Mouse (Mus musculus) testis, adult 2 months (tissue): Measurements from ENCODE around the gene Gm49373. TPM values are rescaled to one million over a fixed set of nuclear protein-coding genes. Genes with fewer than 3 reads are reported as not detected.

Experiments
- H3K27ac ChIP-seq: fragments of 200-500 bp; 2 replicates; pipeline ENCODE4 v1.5.1; 2012; ENCODE audit warnings: low read depth, low read length; ENCODE audit not compliant: control insufficient read depth, insufficient read depth
- H3K27me3 ChIP-seq: fragments of 200-500 bp; 2 replicates; pipeline ENCODE4 v1.6.1; 2012; ENCODE audit warnings: mild to moderate bottlenecking, low read length, moderate library complexity; ENCODE audit not compliant: control insufficient read depth, insufficient read depth
- H3K36me3 ChIP-seq: fragments of 200-500 bp; 2 replicates; pipeline ENCODE4 v1.6.1; 2012; ENCODE audit warnings: mild to moderate bottlenecking, low read length; ENCODE audit not compliant: control insufficient read depth, insufficient read depth
- H3K4me1 ChIP-seq: fragments of 200-500 bp; 2 replicates; pipeline ENCODE4 v1.6.1; 2012; ENCODE audit warnings: low read length; ENCODE audit not compliant: control insufficient read depth, insufficient read depth
- H3K4me3 ChIP-seq: fragments of 200-500 bp; 2 replicates; pipeline ENCODE4 v1.5.1; 2012; ENCODE audit warnings: low read depth, mild to moderate bottlenecking, low read length, moderate library complexity, mixed read lengths; ENCODE audit not compliant: control insufficient read depth
- CTCF ChIP-seq: fragments of 200-500 bp; IDR thresholded peaks from 2 replicates; pipeline ENCODE4 v1.5.1; 2012; ENCODE audit warnings: low read depth, mild to moderate bottlenecking, inconsistent platforms, low read length, moderate library complexity; ENCODE audit not compliant: control insufficient read depth, insufficient read depth, insufficient replicate concordance
- POLR2A ChIP-seq: fragments of 200-500 bp; IDR thresholded peaks from 2 replicates; pipeline ENCODE4 v1.6.1; 2012; ENCODE audit warnings: low read depth, mild to moderate bottlenecking, inconsistent platforms, low read length, moderate library complexity; ENCODE audit not compliant: control insufficient read depth
- polyA plus RNA-seq: library from polyadenylated mRNA; depleted of rRNA; stranded (reverse); fragments of >200 nt; gene quantifications from 2 replicates; pipeline ENCODE4 v1.2.3, GENCODE M21; 2012

The Gm49373 gene
- polyA plus RNA-seq, 1 experiment = 0.11 TPM

GRCm38 (mm10) chr9:21027774-21028290 is 45.1 kb downstream of the Gm49373 start:
- Histone ChIP-seq H3K27me3 (no peaks in the 10 kb centered on the region), H3K4me1 (peaks cover 29% of the 10 kb centered on the region), H3K36me3 (no peaks in the 10 kb centered on the region), H3K27ac (no peak overlapping the region), H3K4me3 (no peak overlapping the region)
- TF ChIP-seq POLR2A (no peak), CTCF (no peak)

- peaks cover 19% of the 10 kb centered on the region for H3K4me1 ChIP-seq
- H3K27ac ChIP-seq = no peak overlapping the region
- TF ChIP-seq POLR2A = no peak
- no peak for TF ChIP-seq CTCF
- H3K4me3 ChIP-seq = no peak overlapping the region
- H3K36me3 ChIP-seq = no peaks in the 10 kb centered on the region
- no peaks in the 10 kb centered on the region for H3K27me3 ChIP-seq
Observed at GRCm38 (mm10) chr9:21026849-21027248, 46.0 kb downstream of the Gm49373 start.

GRCm38 (mm10) chr9:21025258-21025810 is 47.6 kb downstream of the Gm49373 start:
- Histone ChIP-seq H3K27ac (no peak overlapping the region), H3K27me3 (no peaks in the 10 kb centered on the region), H3K36me3 (no peaks in the 10 kb centered on the region), H3K4me1 (peaks cover 10% of the 10 kb centered on the region), H3K4me3 (no peak overlapping the region)
- TF ChIP-seq CTCF (no peak), POLR2A (no peak)

DNA sequence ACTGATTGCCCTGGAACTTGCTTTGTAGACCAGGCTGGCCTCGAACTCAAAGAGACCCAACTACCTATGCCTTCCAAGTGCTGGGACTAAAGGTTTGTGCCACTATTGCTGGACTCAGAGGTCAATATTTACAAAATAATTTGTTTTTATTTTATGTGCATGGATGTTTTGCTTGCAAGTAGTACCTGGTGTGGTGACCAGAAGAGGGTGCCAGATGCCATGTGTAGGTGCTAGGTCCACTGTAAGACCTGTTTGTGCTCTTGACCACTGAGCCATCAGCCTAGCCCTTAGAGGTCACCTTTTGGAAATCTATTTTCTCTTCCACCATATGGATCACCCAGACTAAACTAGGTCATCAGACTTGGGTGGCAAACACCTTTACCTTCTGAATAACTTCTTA is 50.2 kb downstream of the Gm49373 start:
- Histone ChIP-seq H3K4me1 (peaks cover 2% of the 10 kb centered on the region; the same call in 1 of the 2 replicates), H3K36me3 (no peaks in the 10 kb centered on the region), H3K27ac (no peak overlapping the region), H3K4me3 (no peak overlapping the region), H3K27me3 (no peaks in the 10 kb centered on the region)
- TF ChIP-seq CTCF (no peak), POLR2A (no peak)

GRCm38 (mm10) chr9:21022288-21022687 is 50.6 kb downstream of the Gm49373 start:
- no peak overlapping the region for H3K4me3 ChIP-seq
- no peaks in the 10 kb centered on the region for H3K27me3 ChIP-seq
- H3K4me1 ChIP-seq = peaks cover 3% of the 10 kb centered on the region
- no peaks in the 10 kb centered on the region for H3K36me3 ChIP-seq
- no peak for TF ChIP-seq CTCF
- no peak for TF ChIP-seq POLR2A
- no peak overlapping the region for H3K27ac ChIP-seq

GRCm38 (mm10) chr9:21021363-21021762 is 51.5 kb downstream of the Gm49373 start:
- TF ChIP-seq CTCF (no peak), POLR2A (no peak)
- H3K4me1 ChIP-seq = peaks cover 9% of the 10 kb centered on the region
- no peaks in the 10 kb centered on the region for H3K27me3 ChIP-seq
- H3K27ac ChIP-seq = no peak overlapping the region
- H3K36me3 ChIP-seq = no peaks in the 10 kb centered on the region
- H3K4me3 ChIP-seq = no peak overlapping the region

DNA sequence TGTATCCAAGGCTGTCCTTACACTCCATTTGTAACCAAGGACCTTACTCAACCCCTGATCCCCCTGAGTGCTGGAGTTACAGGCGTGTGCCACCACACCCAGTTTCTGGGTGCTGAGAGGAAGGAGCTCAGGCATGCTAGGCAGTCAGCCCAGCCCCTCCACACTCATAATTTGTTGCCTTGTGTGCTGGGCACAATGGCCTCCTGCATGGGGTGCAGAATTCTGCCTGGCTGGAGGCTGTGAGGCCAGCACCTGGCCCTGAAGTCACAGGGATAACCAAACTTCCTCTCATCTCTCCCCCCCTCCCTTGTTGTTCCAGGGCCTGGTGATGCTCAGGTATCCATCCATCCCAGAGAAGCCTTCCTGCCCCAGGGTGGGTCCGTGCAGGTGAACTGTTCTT is 54.3 kb downstream of the Gm49373 start:
- H3K27me3 ChIP-seq = no peaks in the 10 kb centered on the region; the same call in 1 of the 2 replicates
- H3K27ac ChIP-seq = no peak overlapping the region
- no peaks in the 10 kb centered on the region for H3K36me3 ChIP-seq
- TF ChIP-seq POLR2A = no peak
- TF ChIP-seq CTCF = no peak
- peaks cover 22% of the 10 kb centered on the region for H3K4me1 ChIP-seq
- no peak overlapping the region for H3K4me3 ChIP-seq

- H3K27me3 ChIP-seq = no peaks in the 10 kb centered on the region; the same call in 1 of the 2 replicates
- peaks cover 22% of the 10 kb centered on the region for H3K4me1 ChIP-seq
- H3K36me3 ChIP-seq = no peaks in the 10 kb centered on the region
- no peak overlapping the region for H3K4me3 ChIP-seq
- H3K27ac ChIP-seq = no peak overlapping the region
- TF ChIP-seq CTCF (no peak), POLR2A (no peak)
Observed at GRCm38 (mm10) chr9:21017177-21017575, 55.7 kb downstream of the Gm49373 start.
